Mouse (Mus musculus): ENCODE measurements at regions not wholly inside any gene's neighbourhood (a gene's known extent, or its start where the extent isn't known, plus 50 kb on each side); places are given as distances from the start of the nearest gene placed in this dataset.
"Not testable (repeated sequence)": the region's sequence is repeated elsewhere in the genome, so short reads cannot be mapped to it uniquely, and the experiment has no call there.

DNA sequence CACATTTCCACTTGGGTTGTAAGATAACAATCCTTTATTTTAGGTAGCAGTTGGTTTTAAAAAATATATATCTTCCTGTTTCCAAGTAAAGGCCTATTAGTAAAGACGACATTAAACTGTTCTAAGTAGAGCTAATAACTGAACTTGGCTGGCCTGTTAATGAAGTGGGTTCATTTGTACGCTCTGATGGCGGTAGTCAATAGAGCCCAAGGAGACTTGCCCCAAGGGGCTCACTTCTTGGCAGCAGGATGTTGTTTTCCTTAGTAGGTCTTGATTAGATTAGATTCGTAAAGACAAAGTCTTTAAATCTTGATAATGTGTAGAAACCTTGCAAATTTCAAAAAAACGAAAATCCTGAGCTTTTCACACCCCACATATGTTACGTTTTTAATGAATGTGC, 135.4 kb upstream of the Rapgef5 start:
- no peak overlapping the region for H3K4me3 ChIP-seq
- H3K4me1 ChIP-seq, result no peaks in the 10 kb centered on the region
- no peak overlapping the region for H3K4me2 ChIP-seq
- no peaks in the 10 kb centered on the region for H3K9me3 ChIP-seq
- no peak overlapping the region for H3K9ac ChIP-seq
- H3K36me3 ChIP-seq, result no peaks in the 10 kb centered on the region
- ATAC-seq (ENCODE audit: insufficient number of reproducible peaks, insufficient read depth, low FRiP score, low TSS enrichment, low read depth), result no peak
- no peaks in the 10 kb centered on the region for H3K27me3 ChIP-seq
- 59% methylated on average over 6 of the region's 6 CpGs for WGBS
- H3K27ac ChIP-seq, result no peak overlapping the region

DNA sequence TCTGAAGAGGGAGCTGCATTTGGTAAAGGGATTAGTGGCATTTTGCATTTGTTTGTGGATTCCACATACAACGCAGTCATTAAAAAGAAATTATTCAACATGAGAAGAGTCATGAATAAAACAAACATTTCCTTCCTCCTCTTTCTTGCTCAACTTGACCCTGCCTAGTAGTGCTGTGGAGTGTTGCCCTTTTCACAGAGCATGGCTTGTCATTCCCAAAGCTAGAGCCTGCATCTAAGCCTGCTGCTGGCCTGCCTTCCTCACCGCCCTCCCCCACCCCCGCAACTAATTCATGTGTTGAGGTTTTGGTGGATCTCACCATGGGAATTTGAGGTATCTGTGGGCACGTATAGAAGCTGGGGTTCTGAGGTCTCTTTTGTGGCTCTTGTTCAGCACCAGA, 133.6 kb upstream of the Rapgef5 start:
- H3K27me3 ChIP-seq; H3K9ac ChIP-seq; H3K9me3 ChIP-seq; H3K36me3 ChIP-seq; H3K4me2 ChIP-seq; H3K27ac ChIP-seq; H3K4me3 ChIP-seq; H3K4me1 ChIP-seq; ATAC-seq (ENCODE audit: insufficient number of reproducible peaks, insufficient read depth, low FRiP score, low TSS enrichment, low read depth): not testable (repeated sequence)
- WGBS, result 65% methylated on average over 1 of the region's 4 CpGs

DNA sequence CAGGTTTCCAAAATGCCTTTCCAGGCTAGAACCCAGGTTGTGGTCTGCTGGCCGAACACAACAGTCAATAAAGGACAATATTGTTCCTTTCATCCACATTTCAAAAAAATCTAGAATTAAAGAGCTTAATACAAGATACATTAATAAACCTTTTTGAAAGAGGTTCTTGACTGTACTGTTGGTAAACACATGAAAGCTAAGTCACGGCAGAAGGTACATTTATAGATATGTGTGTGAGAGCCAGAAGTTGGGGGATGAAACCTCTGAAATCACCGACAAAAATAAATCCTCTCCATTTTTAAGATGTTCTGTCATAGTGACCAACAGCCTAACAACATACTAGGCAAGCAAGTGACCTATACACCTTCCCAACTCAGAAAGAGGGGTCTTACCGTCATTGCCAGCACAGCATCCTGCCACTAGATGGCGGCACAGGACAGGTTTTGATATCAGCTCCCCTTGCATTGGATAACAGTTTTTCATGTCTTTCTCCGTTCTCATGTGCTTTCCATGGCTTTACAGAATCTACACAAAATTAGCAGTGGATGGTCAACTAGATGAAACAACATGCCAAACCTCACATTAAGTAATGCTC, 131.1 kb upstream of the Rapgef5 start:
- 12% methylated on average over 6 of the region's 6 CpGs for WGBS
- no peaks in the 10 kb centered on the region for H3K36me3 ChIP-seq
- no peak overlapping the region for H3K27ac ChIP-seq
- ATAC-seq (ENCODE audit: insufficient number of reproducible peaks, insufficient read depth, low FRiP score, low TSS enrichment, low read depth), result no peak
- no peaks in the 10 kb centered on the region for H3K9me3 ChIP-seq
- no peaks in the 10 kb centered on the region for H3K27me3 ChIP-seq
- H3K9ac ChIP-seq, result no peak overlapping the region
- H3K4me2 ChIP-seq, result no peak overlapping the region
- peaks cover 11% of the 10 kb centered on the region for H3K4me1 ChIP-seq
- no peak overlapping the region for H3K4me3 ChIP-seq

DNA sequence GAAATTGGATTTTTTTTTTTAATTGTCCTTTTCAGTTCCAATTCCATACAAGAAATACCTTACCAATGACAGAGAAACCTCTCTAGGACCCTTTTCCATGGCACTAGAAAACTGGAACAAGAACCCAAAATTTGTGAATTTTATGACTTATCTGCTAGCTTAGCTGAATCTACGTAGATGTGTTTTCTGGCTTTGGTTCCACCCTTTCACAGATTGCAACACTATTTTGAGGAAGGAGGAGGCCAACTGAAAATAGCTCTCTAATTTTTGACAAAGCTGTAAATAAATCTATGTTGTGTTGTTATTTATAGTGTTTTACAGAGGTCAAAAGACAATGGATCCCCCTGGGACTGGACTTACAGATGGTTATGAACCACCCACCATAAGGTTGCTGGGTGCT, 130.6 kb upstream of the Rapgef5 start:
- Histone ChIP-seq H3K9me3 (no peaks in the 10 kb centered on the region), H3K9ac (no peak overlapping the region), H3K27ac (no peak overlapping the region), H3K27me3 (no peaks in the 10 kb centered on the region), H3K4me1 (peaks cover 11% of the 10 kb centered on the region), H3K36me3 (no peaks in the 10 kb centered on the region), H3K4me2 (no peak overlapping the region), H3K4me3 (no peak overlapping the region)
- no peak for ATAC-seq (ENCODE audit: insufficient number of reproducible peaks, insufficient read depth, low FRiP score, low TSS enrichment, low read depth)
- 87% methylated on average over 1 of the region's 1 CpGs for WGBS

DNA sequence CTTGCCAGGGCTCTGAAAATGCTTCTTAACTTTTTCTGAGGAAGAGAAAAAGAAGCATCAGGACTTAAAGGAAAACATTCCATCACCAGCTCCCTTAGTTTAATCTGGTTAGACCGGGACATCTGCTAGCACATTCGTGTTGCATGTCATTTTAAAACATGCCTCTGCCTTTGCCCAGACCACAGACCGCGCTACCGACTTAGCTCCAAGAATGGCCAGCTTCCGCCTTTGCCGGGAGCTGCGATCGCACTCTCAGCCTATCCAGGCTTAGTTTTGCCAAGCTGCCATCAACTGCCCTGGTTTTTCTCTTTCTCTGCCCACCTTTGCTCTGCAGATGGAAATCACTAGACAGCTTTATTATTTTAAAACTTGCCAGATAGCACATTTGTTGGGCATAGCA, 129.3 kb upstream of the Rapgef5 start:
- Histone ChIP-seq H3K27me3 (no peaks in the 10 kb centered on the region), H3K4me3 (no peak overlapping the region), H3K9me3 (no peaks in the 10 kb centered on the region), H3K27ac (no peak overlapping the region), H3K4me2 (no peak overlapping the region), H3K4me1 (peaks cover 11% of the 10 kb centered on the region), H3K9ac (no peak overlapping the region), H3K36me3 (no peaks in the 10 kb centered on the region)
- 72% methylated on average over 9 of the region's 9 CpGs for WGBS
- ATAC-seq (ENCODE audit: insufficient number of reproducible peaks, insufficient read depth, low FRiP score, low TSS enrichment, low read depth), result no peak

DNA sequence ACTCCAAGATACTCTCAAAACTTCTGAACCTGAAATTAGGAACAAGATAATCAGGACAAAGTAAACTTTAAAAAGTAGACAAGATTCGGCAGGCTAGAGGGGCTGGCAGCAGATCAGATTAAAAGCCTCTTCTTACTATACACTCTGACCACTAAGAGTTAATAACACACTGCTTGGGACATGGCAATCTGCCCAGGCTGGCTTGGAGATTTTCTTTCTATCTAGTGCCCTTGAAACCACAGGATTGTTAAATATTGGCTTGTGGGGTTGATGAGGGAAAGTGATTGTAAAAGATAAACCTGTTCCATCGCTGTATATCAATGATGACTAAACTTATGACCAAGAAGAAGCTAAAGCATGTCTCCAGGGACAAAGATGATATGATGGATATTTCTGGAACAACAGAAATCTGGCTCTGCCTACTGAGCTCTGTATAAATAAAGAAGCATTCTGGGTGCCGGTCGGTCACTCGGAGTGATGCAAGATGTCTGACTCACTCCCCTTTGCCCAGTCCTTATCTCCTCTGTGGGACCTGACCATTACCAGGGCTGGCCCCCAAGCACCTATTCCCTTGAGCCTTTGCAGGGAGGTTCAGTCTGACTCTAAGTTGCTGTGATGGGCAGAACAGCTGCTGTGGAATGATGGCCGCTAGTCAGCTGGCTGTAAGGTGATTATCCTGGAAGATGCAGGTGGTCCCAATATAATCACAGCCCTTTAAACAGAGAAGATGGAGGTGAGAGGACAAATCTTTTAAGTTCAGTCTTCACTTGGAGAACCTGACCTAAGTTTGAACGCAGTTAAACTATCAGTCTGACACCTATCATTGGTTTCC, 126.5 kb upstream of the Rapgef5 start:
- Histone ChIP-seq H3K36me3 (no peaks in the 10 kb centered on the region), H3K27ac (no peak overlapping the region), H3K4me2 (no peak overlapping the region), H3K4me1 (peaks cover 11% of the 10 kb centered on the region), H3K4me3 (no peak overlapping the region), H3K9ac (no peak overlapping the region), H3K27me3 (no peaks in the 10 kb centered on the region), H3K9me3 (no peaks in the 10 kb centered on the region)
- 65% methylated on average over 7 of the region's 7 CpGs for WGBS
- no peak for ATAC-seq (ENCODE audit: insufficient number of reproducible peaks, insufficient read depth, low FRiP score, low TSS enrichment, low read depth)

DNA sequence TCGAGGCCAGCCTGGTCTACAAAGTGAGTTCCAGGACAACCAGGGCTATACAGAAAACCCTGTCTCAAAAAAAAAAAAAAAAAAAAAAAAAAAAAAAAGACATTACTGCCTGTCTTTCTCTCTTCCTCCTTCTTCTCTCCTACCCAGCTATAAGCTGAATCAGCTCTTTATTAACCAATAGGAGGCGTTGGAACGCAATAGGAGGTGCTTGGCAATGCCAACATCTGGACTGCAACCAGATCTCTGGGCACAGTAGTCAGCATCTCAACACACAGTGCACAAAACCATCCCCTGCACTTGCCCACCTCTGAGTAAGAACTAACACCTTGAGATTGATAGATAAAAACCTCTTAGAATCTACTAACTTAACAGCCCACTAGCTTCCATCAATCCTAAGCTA, 118.8 kb upstream of the Rapgef5 start:
- H3K27me3 ChIP-seq, result no peaks in the 10 kb centered on the region; the same call in 1 of the 2 replicates
- H3K4me3 ChIP-seq, result no peak overlapping the region
- H3K9me3 ChIP-seq, result no peaks in the 10 kb centered on the region
- H3K9ac ChIP-seq, result no peak overlapping the region
- H3K4me2 ChIP-seq, result no peak overlapping the region
- H3K27ac ChIP-seq, result no peak overlapping the region
- H3K36me3 ChIP-seq, result no peaks in the 10 kb centered on the region
- no peaks in the 10 kb centered on the region for H3K4me1 ChIP-seq
- 84% methylated on average over 3 of the region's 3 CpGs for WGBS
- ATAC-seq (ENCODE audit: insufficient number of reproducible peaks, insufficient read depth, low FRiP score, low TSS enrichment, low read depth), result no peak

DNA sequence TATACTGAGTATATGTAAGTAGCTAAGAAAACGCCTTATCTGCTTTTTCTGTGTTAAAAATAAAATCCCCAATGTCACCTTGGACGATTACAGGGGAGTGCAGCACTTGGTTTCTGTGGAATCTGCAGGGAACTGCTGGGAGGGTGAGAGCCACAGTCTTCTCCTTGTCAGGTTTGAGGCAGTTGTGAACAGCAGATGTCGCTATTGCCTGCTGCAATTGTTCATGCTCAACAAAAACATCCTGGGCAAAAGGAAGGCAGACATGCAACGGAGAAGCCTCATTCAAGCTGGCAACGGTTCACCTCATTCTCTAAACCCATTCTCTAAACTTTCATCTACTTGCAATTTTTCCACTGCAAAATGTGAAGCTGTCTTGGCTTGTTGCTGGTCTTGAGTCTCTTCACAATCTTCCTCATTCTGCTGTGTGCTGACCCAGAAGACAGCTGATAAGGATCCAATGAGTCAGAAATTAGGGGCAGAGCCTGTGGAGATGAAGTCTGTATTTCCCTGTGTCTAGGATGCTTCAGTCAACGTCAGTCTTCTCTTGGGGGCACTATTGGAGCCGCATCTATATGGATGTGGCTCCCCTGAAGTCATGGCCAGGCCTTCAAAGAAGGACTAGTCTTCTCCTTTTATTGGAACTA, 112.6 kb upstream of the Rapgef5 start:
- Histone ChIP-seq H3K36me3 (no peaks in the 10 kb centered on the region), H3K4me1 (no peaks in the 10 kb centered on the region), H3K27me3 (no peaks in the 10 kb centered on the region; the same call in 1 of the 2 replicates), H3K4me2 (no peak overlapping the region), H3K4me3 (no peak overlapping the region), H3K27ac (no peak overlapping the region), H3K9me3 (no peaks in the 10 kb centered on the region), H3K9ac (no peak overlapping the region)
- ATAC-seq (ENCODE audit: insufficient number of reproducible peaks, insufficient read depth, low FRiP score, low TSS enrichment, low read depth), result no peak
- WGBS, result 8% methylated on average over 7 of the region's 7 CpGs

DNA sequence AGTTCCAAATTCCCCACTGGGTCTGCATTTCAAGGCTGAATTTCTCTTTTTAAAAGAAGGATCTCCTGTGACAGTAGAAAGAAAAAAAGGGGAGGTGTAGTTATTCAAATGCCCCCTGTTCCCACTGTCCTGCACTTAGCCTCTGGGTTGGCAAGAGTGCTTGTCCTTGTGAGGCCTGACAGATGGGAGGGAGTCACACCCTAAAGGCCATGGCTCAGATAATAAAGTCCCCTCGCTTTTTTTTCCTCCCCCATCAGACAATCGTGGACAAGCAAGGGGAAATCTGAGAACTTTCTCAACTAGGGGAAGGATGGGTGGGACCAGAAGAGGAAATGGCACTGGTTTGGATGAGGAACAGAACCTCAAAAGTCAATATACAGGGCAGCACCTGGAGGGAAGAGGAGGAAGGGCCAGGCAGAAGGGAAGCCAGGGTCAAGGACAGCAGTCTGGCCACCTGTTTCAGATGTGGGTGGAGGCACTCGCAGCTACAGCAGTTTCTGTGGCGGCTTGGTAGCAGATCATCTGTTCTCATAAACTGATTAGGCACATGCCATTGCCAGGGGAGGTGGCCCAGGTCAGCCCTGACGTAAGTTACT, 112.0 kb upstream of the Rapgef5 start:
- Histone ChIP-seq H3K4me3 (no peak overlapping the region), H3K9ac (no peak overlapping the region), H3K4me1 (no peaks in the 10 kb centered on the region), H3K36me3 (no peaks in the 10 kb centered on the region), H3K9me3 (no peaks in the 10 kb centered on the region), H3K27ac (no peak overlapping the region), H3K4me2 (no peak overlapping the region), H3K27me3 (no peaks in the 10 kb centered on the region; the same call in 1 of the 2 replicates)
- 44% methylated on average over 5 of the region's 5 CpGs for WGBS
- ATAC-seq (ENCODE audit: insufficient number of reproducible peaks, insufficient read depth, low FRiP score, low TSS enrichment, low read depth), result no peak

DNA sequence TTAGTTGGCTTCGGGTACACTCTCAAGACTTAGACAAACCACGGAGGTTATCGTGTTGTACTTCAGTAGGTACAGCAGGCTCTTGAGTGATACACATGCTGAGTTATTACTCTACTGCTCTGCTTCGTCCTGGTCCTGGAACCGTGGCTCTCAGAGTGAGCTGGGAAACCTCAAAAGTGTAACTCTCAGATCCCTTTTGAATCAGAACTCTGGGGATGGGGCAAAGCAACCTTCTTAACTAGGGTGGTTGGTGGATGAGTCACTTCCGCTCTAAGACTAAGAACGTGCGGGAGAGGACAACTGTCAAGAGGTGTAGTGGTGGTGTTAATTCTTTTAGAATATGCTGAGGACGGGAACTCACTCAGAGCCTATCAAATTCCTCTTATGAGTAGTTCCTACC, 109.4 kb upstream of the Rapgef5 start:
- H3K9me3 ChIP-seq, result no peaks in the 10 kb centered on the region
- 88% methylated on average over 9 of the region's 9 CpGs for WGBS
- H3K27me3 ChIP-seq, result no peaks in the 10 kb centered on the region; the same call in 1 of the 2 replicates
- no peak overlapping the region for H3K9ac ChIP-seq
- H3K4me1 ChIP-seq, result peaks cover 12% of the 10 kb centered on the region
- H3K4me2 ChIP-seq, result no peak overlapping the region
- no peak for ATAC-seq (ENCODE audit: insufficient number of reproducible peaks, insufficient read depth, low FRiP score, low TSS enrichment, low read depth)
- no peak overlapping the region for H3K4me3 ChIP-seq
- no peaks in the 10 kb centered on the region for H3K36me3 ChIP-seq
- H3K27ac ChIP-seq, result no peak overlapping the region

DNA sequence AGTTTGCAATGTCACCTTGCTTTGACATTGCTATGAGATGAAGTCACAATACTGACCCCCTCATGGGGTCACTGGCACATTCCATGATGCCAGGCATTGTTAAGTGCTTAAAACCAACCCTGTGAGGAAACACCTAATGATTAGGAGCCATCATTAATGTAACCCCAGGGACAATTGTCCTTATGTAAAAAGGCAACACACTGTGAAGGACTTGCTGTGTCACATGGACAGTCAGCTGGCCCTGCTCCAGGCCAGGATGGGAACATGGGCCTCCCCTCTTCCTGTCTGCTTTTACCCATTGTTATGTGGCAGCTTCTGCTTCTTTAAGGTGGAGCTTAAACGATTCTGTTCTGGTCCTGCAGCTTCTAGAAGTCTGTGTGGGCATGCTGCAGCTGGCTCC, 105.7 kb upstream of the Rapgef5 start:
- Histone ChIP-seq H3K4me2 (no peak overlapping the region), H3K27me3 (no peaks in the 10 kb centered on the region; the same call in 1 of the 2 replicates), H3K36me3 (no peaks in the 10 kb centered on the region), H3K27ac (0 out of 2 replicates have a peak overlapping the region, but pooled peaks have one; percentile 23), H3K9me3 (no peaks in the 10 kb centered on the region), H3K4me1 (peaks cover 34% of the 10 kb centered on the region), H3K4me3 (no peak overlapping the region), H3K9ac (no peak overlapping the region)
- WGBS, result 19% methylated on average over 1 of the region's 1 CpGs
- no peak for ATAC-seq (ENCODE audit: insufficient number of reproducible peaks, insufficient read depth, low FRiP score, low TSS enrichment, low read depth)
